Mouse (Mus musculus) limb, embryonic 13.5 days (tissue): ENCODE data around the gene Ncbp3. TPM values are rescaled to one million over a fixed set of nuclear protein-coding genes. Genes with fewer than 3 reads are reported as not detected.

Experiments used
- ATAC-seq: fragments of 200-750 bp; cut with Nextera tagmentation; 2 replicates; pipeline ENCODE4 v1.8.0; 2017; ENCODE audit warnings: low read depth, moderate number of reproducible peaks, moderate TSS enrichment; ENCODE audit not compliant: low FRiP score
- H3K27ac ChIP-seq: fragments of 300-500 bp; sonication (generic); 2 replicates; pipeline ENCODE4 v1.5.1; 2015; ENCODE audit warnings: inconsistent platforms, mild to moderate bottlenecking, moderate library complexity
- H3K27me3 ChIP-seq: fragments of 300-500 bp; sonication (generic); 2 replicates; pipeline ENCODE4 v1.6.1; 2015; ENCODE audit warnings: mild to moderate bottlenecking, inconsistent platforms
- H3K36me3 ChIP-seq: fragments of 300-500 bp; sonication (generic); 2 replicates; pipeline ENCODE4 v1.6.1; 2015; ENCODE audit warnings: inconsistent platforms, mild to moderate bottlenecking, moderate library complexity
- H3K4me1 ChIP-seq: fragments of 300-500 bp; sonication (generic); 2 replicates; pipeline ENCODE4 v1.6.1; 2015; ENCODE audit warnings: inconsistent platforms
- H3K4me2 ChIP-seq: fragments of 300-500 bp; sonication (generic); replicated peaks from 2 replicates; pipeline ENCODE4 v1.6.1; 2015; ENCODE audit warnings: inconsistent platforms, mild to moderate bottlenecking, moderate library complexity
- H3K4me3 ChIP-seq: fragments of 300-500 bp; sonication (generic); 2 replicates; pipeline ENCODE4 v1.5.1; 2015; ENCODE audit warnings: moderate library complexity, mild to moderate bottlenecking, inconsistent platforms
- H3K9ac ChIP-seq: fragments of 300-500 bp; sonication (generic); 2 replicates; pipeline ENCODE4 v1.6.1; 2015; ENCODE audit warnings: mild to moderate bottlenecking, inconsistent platforms
- H3K9me3 ChIP-seq: fragments of 300-500 bp; sonication (generic); 2 replicates; pipeline ENCODE4 v1.6.1; 2016; ENCODE audit warnings: inconsistent platforms
- WGBS: fragments of 180-500 bp; shearing (Covaris S2); methylation state at CpG from one replicate; pipeline ENCODE4 v1.1.7; 2015; 5-methylcytosine and 5-hydroxymethylcytosine counted together
- polyA plus RNA-seq: library from polyadenylated mRNA; unstranded; fragments of >200 nt; fragmentation: Nextera tagmentation; extraction: Ambion mirVana; gene quantifications from 2 replicates; pipeline ENCODE4 v1.2.1, GENCODE M21; 2015

Ncbp3 gene
- polyA plus RNA-seq, 1 experiment from 2014 or later, result 14.0 TPM

DNA sequence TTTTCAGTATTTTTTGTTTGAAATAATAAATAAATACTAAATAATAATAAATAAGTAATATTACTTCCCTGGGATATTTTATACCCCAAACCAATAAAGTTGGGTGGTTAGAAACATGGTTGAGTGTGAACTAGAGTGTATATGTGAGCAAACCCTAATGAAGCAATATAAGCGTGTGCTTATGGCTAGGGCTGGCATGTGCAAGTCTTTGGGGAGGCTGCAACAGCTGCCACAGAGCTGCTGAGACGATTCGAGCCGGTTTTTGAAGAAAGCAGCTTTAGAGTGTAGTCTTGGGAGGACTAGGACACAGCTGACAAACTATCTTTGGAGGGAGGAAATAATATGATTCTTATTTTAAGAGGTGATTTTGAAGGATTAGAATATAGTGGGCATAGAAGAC, 28.7 kb downstream of the Ncbp3 start:
- Histone ChIP-seq H3K4me1 (no peaks in the 10 kb centered on the region), H3K9me3 (no peaks in the 10 kb centered on the region), H3K36me3 (peaks cover 85% of the 10 kb centered on the region), H3K4me3 (no peak overlapping the region), H3K27ac (no peak overlapping the region), H3K9ac (no peak overlapping the region), H3K27me3 (no peaks in the 10 kb centered on the region), H3K4me2 (no peak overlapping the region)
- WGBS, result 87% methylated on average over 4 of the region's 4 CpGs
- no peak for ATAC-seq

DNA sequence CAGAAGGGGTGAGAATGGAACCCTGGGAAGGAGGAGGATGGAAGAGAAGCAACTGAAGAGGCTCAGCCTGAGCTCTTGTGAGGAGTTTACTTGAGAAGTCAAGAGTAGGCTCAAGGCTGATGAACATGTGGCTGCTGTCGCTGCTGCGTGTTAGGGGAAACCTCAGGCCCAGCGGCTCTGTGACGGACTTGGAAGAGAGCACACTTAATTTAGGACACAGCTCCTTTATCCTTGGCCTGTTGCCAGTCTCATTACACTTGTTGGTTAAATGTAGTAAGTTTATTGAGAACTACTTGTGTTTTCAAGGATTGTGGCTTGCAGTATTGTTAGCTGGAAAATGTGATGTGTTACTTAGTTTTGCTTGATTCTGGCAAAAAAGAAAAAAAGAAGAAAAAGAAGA, 29.1 kb downstream of the Ncbp3 start:
- H3K9me3 ChIP-seq, result no peaks in the 10 kb centered on the region
- H3K4me1 ChIP-seq, result no peaks in the 10 kb centered on the region
- WGBS, result 65% methylated on average over 4 of the region's 4 CpGs
- no peak for ATAC-seq
- H3K27ac ChIP-seq, result no peak overlapping the region
- no peak overlapping the region for H3K4me3 ChIP-seq
- no peak overlapping the region for H3K9ac ChIP-seq
- H3K36me3 ChIP-seq, result peaks cover 86% of the 10 kb centered on the region
- H3K27me3 ChIP-seq, result no peaks in the 10 kb centered on the region
- no peak overlapping the region for H3K4me2 ChIP-seq

DNA sequence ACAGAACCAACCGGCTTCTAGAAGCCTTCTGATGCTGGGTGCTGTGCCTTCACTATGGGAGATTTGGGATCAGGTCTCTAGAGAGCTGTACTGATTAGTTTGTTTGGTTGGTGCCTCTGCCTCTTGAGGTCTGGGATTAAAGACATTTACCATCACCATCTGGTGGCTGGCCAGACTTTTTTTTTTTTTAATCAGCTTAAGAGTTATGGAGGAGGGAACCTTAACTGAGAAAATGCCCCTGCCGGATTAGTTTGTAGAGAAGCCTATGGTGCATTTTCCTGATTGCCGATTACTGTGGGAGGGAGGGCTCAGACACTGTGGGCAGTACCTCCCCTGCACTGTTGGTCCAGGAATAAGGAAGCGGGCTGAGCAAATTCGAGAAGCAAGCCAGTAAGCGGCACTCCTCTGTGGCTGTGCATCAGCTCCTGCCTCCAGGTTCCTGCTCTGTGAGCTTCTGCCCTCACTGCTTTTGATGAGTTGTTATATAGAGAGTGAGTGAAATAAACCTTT, 29.7 kb downstream of the Ncbp3 start:
- WGBS, result 85% methylated on average over 6 of the region's 6 CpGs
- H3K36me3 ChIP-seq, result peaks cover 89% of the 10 kb centered on the region

DNA sequence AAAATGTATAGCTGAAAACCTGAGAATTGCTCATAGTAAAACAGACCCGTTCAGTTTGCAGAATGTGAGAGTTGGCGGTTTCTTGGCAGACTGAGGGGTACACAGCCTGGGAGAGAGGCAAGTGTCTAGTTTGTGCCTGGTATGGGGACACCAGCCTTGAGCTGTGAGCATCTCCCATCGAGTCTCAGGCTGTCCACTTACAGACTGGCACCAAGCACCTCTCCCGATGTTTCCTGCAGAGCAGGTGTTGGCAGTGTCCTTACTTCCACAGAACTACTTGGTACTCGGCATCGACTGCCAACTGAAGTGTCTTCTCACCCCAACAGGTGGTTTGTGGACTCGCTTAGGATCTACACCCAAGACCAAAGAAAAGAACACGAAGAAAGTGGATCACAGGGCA, 31.0 kb downstream of the Ncbp3 start:
- Histone ChIP-seq H3K27ac (no peak overlapping the region), H3K27me3 (no peaks in the 10 kb centered on the region), H3K9me3 (no peaks in the 10 kb centered on the region), H3K4me3 (no peak overlapping the region), H3K4me2 (no peak overlapping the region), H3K36me3 (peaks cover 81% of the 10 kb centered on the region), H3K4me1 (no peaks in the 10 kb centered on the region), H3K9ac (no peak overlapping the region)
- 92% methylated on average over 8 of the region's 8 CpGs for WGBS
- no peak for ATAC-seq

More for the DNA sequence above, 29.7 kb downstream of the Ncbp3 start:
- no peak overlapping the region for H3K9ac ChIP-seq
- no peak overlapping the region for H3K27ac ChIP-seq
- H3K4me2 ChIP-seq, result no peak overlapping the region
- H3K27me3 ChIP-seq, result no peaks in the 10 kb centered on the region
- H3K4me1 ChIP-seq, result no peaks in the 10 kb centered on the region
- ATAC-seq, result no peak
- no peak overlapping the region for H3K4me3 ChIP-seq
- H3K9me3 ChIP-seq, result no peaks in the 10 kb centered on the region

DNA sequence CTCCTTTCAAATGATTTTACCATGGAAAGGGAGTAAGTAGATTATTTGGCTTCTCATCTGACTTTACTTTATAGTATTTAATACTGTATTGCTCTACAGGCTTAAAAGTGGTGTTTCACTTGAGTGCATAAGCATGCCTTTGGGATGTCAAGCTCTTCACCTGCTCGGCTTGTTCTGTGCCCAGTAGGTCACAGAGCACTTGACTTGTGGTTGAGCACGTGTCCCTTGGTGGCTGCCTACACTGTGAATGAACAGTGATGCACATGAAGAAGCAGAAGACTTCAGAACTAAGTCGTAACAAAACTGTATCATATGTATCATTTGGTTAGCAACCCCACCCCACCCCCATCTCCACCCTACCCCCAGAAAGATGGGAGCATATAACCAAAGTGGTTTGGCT, 32.7 kb downstream of the Ncbp3 start:
- H3K4me1 ChIP-seq, result peaks cover 16% of the 10 kb centered on the region
- H3K27me3 ChIP-seq, result no peaks in the 10 kb centered on the region
- no peak overlapping the region for H3K4me3 ChIP-seq
- no peak overlapping the region for H3K4me2 ChIP-seq
- H3K9ac ChIP-seq, result no peak overlapping the region
- 90% methylated on average over 3 of the region's 3 CpGs for WGBS
- no peaks in the 10 kb centered on the region for H3K9me3 ChIP-seq
- H3K27ac ChIP-seq, result no peak overlapping the region
- no peak for ATAC-seq
- H3K36me3 ChIP-seq, result peaks cover 64% of the 10 kb centered on the region

DNA sequence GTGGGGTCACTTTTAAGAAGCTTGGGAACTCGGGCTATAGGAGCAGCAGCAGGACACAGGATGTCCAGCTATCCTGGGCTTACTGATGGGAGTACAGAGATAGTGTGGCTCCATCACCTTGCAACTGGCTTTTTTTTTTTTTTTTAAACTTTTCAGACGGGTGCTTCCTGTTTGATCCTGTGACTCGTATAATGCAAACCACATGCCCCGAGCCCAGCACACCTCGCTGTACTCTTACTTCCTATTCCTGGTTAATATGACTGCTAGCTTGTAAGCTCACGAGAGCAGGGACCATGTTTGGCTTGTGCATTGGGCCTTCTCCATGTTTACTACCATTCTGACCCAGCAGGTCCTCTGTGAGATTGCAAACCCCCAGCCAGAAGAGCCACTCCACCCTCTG, 36.7 kb downstream of the Ncbp3 start:
- peaks cover 31% of the 10 kb centered on the region for H3K36me3 ChIP-seq
- H3K9ac ChIP-seq, result no peak overlapping the region
- WGBS, result 16% methylated on average over 6 of the region's 6 CpGs
- peak overlapping the region; percentile 79 for H3K27ac ChIP-seq
- peaks cover 38% of the 10 kb centered on the region for H3K4me1 ChIP-seq
- no peak overlapping the region for H3K4me3 ChIP-seq
- H3K4me2 ChIP-seq, result peak overlapping the region; percentile 42
- peak; percentile 29; the same call in 1 of the 2 replicates for ATAC-seq
- no peaks in the 10 kb centered on the region for H3K27me3 ChIP-seq
- no peaks in the 10 kb centered on the region for H3K9me3 ChIP-seq

DNA sequence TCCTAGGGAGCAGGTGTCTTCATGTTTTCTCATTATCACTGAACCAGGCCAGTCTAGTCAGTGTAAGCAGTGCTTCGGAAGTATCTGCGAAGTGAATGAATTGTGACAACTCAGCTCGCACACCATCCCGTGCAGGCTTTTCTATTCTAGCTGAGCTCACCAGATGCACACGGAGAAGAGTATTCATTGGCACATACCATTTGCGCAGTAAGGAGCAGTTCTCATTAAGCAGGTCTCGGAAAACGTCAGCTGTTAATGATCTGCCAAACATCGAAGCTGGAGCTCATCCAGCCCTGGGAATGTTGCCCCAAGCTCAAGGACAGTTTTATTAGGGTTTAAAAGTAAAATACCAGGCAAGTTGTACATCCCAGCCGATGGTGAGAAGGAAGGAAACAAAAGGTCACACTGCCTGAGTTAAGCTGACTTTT, 37.2 kb downstream of the Ncbp3 start:
- Histone ChIP-seq H3K36me3 (peaks cover 27% of the 10 kb centered on the region), H3K27ac (peak overlapping the region; percentile 79), H3K4me3 (no peak overlapping the region), H3K4me1 (peaks cover 38% of the 10 kb centered on the region), H3K9me3 (no peaks in the 10 kb centered on the region), H3K9ac (no peak overlapping the region), H3K27me3 (no peaks in the 10 kb centered on the region), H3K4me2 (peak overlapping the region; percentile 42)
- 31% methylated on average over 10 of the region's 10 CpGs for WGBS
- peak; percentile 83 for ATAC-seq

DNA sequence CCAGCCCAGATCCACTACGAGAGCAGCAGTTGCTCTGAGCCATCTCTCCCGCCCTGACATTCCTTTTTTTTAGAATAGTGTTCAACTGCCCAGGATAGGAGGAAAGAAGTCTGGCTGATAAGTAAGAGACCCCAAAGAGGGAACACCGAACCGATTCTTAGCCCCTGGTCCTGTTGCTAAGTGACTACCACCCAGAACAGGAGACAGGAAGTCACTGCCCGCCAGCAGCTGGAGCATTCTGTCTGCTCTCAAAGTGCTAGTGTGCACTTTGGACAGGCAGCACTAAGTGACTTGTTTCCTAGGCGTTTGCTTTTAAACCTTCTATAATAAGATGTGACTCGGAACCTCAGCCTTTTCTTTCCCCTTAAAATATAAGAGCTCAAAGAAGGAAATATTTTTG, 37.8 kb downstream of the Ncbp3 start:
- 41% methylated on average over 7 of the region's 7 CpGs for WGBS
- Histone ChIP-seq H3K27me3 (no peaks in the 10 kb centered on the region), H3K4me3 (no peak overlapping the region), H3K27ac (peak overlapping the region; percentile 79), H3K36me3 (peaks cover 25% of the 10 kb centered on the region), H3K9me3 (no peaks in the 10 kb centered on the region), H3K4me1 (peaks cover 38% of the 10 kb centered on the region), H3K4me2 (peak overlapping the region; percentile 42), H3K9ac (no peak overlapping the region)
- no peak for ATAC-seq

DNA sequence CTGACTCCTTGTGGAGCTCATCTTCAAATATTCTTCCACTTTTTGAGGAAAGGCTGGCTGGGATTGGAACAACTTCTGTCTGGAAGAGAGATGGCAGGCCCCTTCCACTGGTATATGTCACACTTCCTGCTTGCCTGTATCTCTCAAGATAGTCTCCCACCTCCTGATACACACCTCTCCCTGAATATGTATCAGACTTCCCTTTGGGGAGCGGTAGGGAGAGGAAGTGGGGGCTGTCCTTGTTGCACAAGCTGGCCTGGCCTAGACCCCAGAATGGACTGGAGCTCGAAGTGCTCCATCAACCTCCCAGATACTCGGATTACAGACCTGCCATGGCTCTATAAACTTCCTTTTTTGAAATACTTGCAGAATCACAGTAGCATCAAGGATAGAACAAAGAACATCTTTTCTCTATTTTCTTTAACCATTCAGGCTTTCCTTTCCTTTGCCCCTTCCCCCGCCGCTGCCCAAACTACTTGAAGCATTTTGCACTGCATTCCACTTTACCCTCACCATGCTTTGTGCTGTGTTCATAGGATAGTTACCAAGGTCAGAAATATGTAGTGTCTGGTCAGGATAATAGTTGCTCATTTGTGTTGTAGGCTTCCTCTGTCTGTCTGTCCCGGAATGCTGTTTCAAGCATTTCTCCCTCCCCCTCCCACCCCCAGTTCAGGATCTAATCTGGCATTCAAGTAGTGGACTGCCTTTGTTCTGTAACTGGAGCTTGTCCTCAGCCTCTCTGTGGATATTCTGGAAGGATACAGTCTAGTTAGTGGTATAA, 40.3 kb downstream of the Ncbp3 start:
- Histone ChIP-seq H3K9me3 (no peaks in the 10 kb centered on the region), H3K27ac (no peak overlapping the region), H3K4me3 (no peak overlapping the region), H3K4me2 (no peak overlapping the region), H3K9ac (no peak overlapping the region), H3K27me3 (no peaks in the 10 kb centered on the region), H3K4me1 (peaks cover 38% of the 10 kb centered on the region), H3K36me3 (no peaks in the 10 kb centered on the region)
- ATAC-seq, result no peak
- 75% methylated on average over 6 of the region's 6 CpGs for WGBS

DNA sequence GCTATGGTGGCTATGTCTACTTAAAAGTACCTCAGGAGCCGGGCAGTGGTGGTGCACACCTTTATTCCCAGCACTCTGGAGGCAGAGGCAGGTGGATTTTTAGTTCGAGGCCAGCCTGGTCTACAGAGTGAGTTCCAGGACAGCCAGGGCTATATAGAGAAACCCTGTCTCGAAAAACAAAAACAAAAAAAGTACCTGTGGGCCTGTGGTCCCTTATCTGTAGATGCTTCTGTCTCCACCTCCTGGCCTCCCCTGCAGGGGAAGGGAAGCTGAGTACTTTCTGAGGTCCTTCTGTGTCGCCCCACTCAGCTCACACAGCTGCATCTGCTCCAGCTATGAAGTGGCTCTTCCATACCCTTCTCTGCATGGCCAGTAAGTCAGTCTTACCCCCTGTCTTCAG, 42.7 kb downstream of the Ncbp3 start, which contains the start of gene Itgae:
Gene Itgae, plus strand, starts transcription at position 301 of the 400 bp plus-strand sequence.
- 86% methylated on average over 4 of the region's 4 CpGs for WGBS
- no peaks in the 10 kb centered on the region for H3K36me3 ChIP-seq
- no peaks in the 10 kb centered on the region for H3K27me3 ChIP-seq
- no peak within 1 kb of the TSS for H3K4me3 ChIP-seq
- H3K9me3 ChIP-seq, result no peaks in the 10 kb centered on the region
- H3K4me1 ChIP-seq, result peaks cover 22% of the 10 kb centered on the region
- no peak within 1 kb of the TSS for H3K9ac ChIP-seq
- H3K4me2 ChIP-seq, result no peak within 1 kb of the TSS
- no peak for ATAC-seq
- no peak within 1 kb of the TSS for H3K27ac ChIP-seq

DNA sequence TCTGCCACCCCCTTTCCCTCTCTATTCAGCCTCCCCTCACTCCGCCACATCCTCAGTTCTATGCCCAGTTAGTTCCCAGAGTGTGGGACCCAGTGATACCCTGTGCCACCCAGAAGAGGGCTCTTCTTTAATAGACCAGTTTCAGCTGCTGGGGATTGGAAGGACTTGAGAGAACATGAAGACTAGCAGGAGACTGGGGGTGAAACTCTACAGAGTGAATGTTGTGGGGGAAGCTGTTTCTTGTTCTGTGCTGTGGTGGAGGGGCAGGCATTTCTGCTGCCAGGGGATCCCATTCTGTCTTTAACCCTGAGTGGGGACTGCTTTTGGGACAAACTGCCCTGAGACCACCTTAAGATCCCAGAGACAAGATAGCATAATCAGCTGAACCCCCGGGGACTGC, 43.2 kb downstream of the Ncbp3 start:
- H3K9me3 ChIP-seq, result no peaks in the 10 kb centered on the region
- no peak overlapping the region for H3K27ac ChIP-seq
- H3K9ac ChIP-seq, result no peak overlapping the region
- H3K27me3 ChIP-seq, result no peaks in the 10 kb centered on the region
- WGBS, result 84% methylated on average over 2 of the region's 2 CpGs
- H3K4me1 ChIP-seq, result peaks cover 17% of the 10 kb centered on the region
- ATAC-seq, result no peak
- no peak overlapping the region for H3K4me2 ChIP-seq
- no peak overlapping the region for H3K4me3 ChIP-seq
- H3K36me3 ChIP-seq, result no peaks in the 10 kb centered on the region

DNA sequence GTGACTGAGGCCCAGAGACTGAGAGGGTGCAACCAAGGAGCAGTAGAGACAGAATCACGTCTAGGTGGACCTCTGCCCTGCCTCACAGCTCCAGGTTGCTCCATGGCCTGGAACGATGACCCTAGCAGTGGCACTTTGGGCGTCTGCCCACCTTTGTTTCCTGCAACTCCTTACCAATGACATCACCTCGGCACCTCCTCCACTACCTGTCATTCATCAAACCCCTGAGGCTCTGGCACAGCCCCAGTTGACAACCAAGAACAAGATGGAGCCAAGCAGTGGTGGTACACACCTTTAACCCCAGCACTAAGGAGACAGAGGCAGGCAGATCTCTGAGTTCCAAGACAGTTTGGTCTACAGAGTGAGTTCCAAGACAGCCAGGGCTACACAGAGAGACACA, 44.5 kb downstream of the Ncbp3 start:
- H3K36me3 ChIP-seq, result no peaks in the 10 kb centered on the region
- H3K4me3 ChIP-seq, result no peak overlapping the region
- H3K27me3 ChIP-seq, result no peaks in the 10 kb centered on the region
- no peak overlapping the region for H3K9ac ChIP-seq
- 0 out of 2 replicates have a peak, but pooled peaks cover 11% of the 10 kb centered on the region for H3K4me1 ChIP-seq
- H3K27ac ChIP-seq, result no peak overlapping the region
- no peaks in the 10 kb centered on the region for H3K9me3 ChIP-seq
- WGBS, result 80% methylated on average over 4 of the region's 4 CpGs
- no peak overlapping the region for H3K4me2 ChIP-seq
- ATAC-seq, result no peak

DNA sequence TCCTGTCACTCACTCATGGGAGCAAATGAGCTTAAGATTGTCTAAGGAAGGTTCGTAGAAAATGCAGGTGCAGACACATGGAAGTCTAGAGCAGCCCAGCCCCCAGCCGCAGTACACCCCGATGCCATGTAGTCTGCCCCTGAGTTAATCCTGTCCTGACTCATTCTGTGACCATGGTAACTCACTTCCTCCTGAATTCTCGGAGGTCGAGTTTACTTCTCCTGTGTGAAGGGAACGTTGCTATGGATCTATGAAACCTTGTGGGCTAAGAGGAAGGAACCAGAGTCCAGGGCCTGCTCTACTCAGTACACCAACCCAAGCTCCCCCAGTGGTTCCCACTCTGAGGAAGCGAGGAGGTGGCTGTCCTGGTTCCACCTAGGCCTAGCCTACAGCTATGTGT, 45.3 kb downstream of the Ncbp3 start:
- H3K4me3 ChIP-seq, result no peak overlapping the region
- no peaks in the 10 kb centered on the region for H3K9me3 ChIP-seq
- no peak for ATAC-seq
- no peak overlapping the region for H3K4me2 ChIP-seq
- H3K36me3 ChIP-seq, result no peaks in the 10 kb centered on the region
- no peak overlapping the region for H3K9ac ChIP-seq
- H3K27ac ChIP-seq, result no peak overlapping the region
- WGBS, result 77% methylated on average over 7 of the region's 7 CpGs
- no peaks in the 10 kb centered on the region for H3K27me3 ChIP-seq
- 0 out of 2 replicates have a peak, but pooled peaks cover 6% of the 10 kb centered on the region for H3K4me1 ChIP-seq
